Mouse (Mus musculus) embryonic fibroblast, embryonic 13.5 days (primary cell): ENCODE results near the gene Epb41l1.

Experiments used
- CTCF ChIP-seq: IDR thresholded peaks from 2 replicates; pipeline ENCODE4 v1.5.1; 2011; ENCODE audit warnings: mild to moderate bottlenecking, control low read depth, low read length, moderate library complexity, borderline replicate concordance; ENCODE audit not compliant: insufficient read depth
- POLR2A ChIP-seq: IDR thresholded peaks from 2 replicates; pipeline ENCODE4 v1.6.1; 2011; ENCODE audit warnings: low read depth, mild to moderate bottlenecking, control low read depth, low read length, moderate library complexity

GRCm38 (mm10) chr2:156522994-156523393, 102.3 kb downstream of the Epb41l1 start:
- TF ChIP-seq POLR2A: no peak
- TF ChIP-seq CTCF: no peak
